Mouse (Mus musculus): ENCODE measurements at regions not wholly inside any gene's neighbourhood (a gene's known extent, or its start where the extent isn't known, plus 50 kb on each side); places are given as distances from the start of the nearest gene placed in this dataset.

- Histone ChIP-seq H3K4me3 (ENCODE audit: insufficient read depth, low read depth, low read length) (no peak overlapping the region), H3K4me1 (ENCODE audit: control insufficient read depth, insufficient read depth, low read length) (no peaks in the 10 kb centered on the region), H3K27me3 (replicated peaks; ENCODE audit: control insufficient read depth, insufficient read depth, low read length) (no peaks in the 10 kb centered on the region), H3K36me3 (ENCODE audit: control insufficient read depth, insufficient read depth, low read length) (no peaks in the 10 kb centered on the region), H3K27ac (ENCODE audit: insufficient read depth, low read depth, low read length) (no peak overlapping the region)
- TF ChIP-seq CTCF (conservative IDR thresholded peaks at IDR 0.05; ENCODE audit: insufficient read depth, insufficient read length, low read depth, low read length) (no peak), POLR2A (IDR thresholded peaks at IDR 0.05; ENCODE audit: low read depth, low read length) (no peak)
- no peak for DNase-seq
- 59% methylated on average over 13 of the region's 13 CpGs for WGBS
Measured at GRCm38 (mm10) chr7:35988449-35989109, 185.8 kb upstream of the Zfp507 start.

- WGBS = 70% methylated on average over 9 of the region's 9 CpGs
- H3K4me3 ChIP-seq (ENCODE audit: insufficient read depth, low read depth, low read length) = no peak overlapping the region
- H3K27me3 ChIP-seq (replicated peaks; ENCODE audit: control insufficient read depth, insufficient read depth, low read length) = no peaks in the 10 kb centered on the region
- H3K4me1 ChIP-seq (ENCODE audit: control insufficient read depth, insufficient read depth, low read length) = no peaks in the 10 kb centered on the region
- H3K36me3 ChIP-seq (ENCODE audit: control insufficient read depth, insufficient read depth, low read length) = no peaks in the 10 kb centered on the region
- DNase-seq = no peak
- no peak for TF ChIP-seq POLR2A (IDR thresholded peaks at IDR 0.05; ENCODE audit: low read depth, low read length)
- no peak for TF ChIP-seq CTCF (conservative IDR thresholded peaks at IDR 0.05; ENCODE audit: insufficient read depth, insufficient read length, low read depth, low read length)
- H3K27ac ChIP-seq (ENCODE audit: insufficient read depth, low read depth, low read length) = no peak overlapping the region
Measured at GRCm38 (mm10) chr7:35977986-35978385, 175.2 kb upstream of the Zfp507 start.

- Histone ChIP-seq H3K36me3 (ENCODE audit: control insufficient read depth, insufficient read depth, low read length) (no peaks in the 10 kb centered on the region), H3K4me3 (ENCODE audit: insufficient read depth, low read depth, low read length) (no peak overlapping the region), H3K27me3 (replicated peaks; ENCODE audit: control insufficient read depth, insufficient read depth, low read length) (no peaks in the 10 kb centered on the region), H3K4me1 (ENCODE audit: control insufficient read depth, insufficient read depth, low read length) (no peaks in the 10 kb centered on the region), H3K27ac (ENCODE audit: insufficient read depth, low read depth, low read length) (no peak overlapping the region)
- TF ChIP-seq CTCF (conservative IDR thresholded peaks at IDR 0.05; ENCODE audit: insufficient read depth, insufficient read length, low read depth, low read length) (0 out of 2 replicates have a peak, but pooled peaks have one; percentile 18), POLR2A (IDR thresholded peaks at IDR 0.05; ENCODE audit: low read depth, low read length) (no peak)
- 35% methylated on average over 5 of the region's 5 CpGs for WGBS
- peak; percentile 5 for DNase-seq
Measured at GRCm38 (mm10) chr7:35958731-35959130, 155.9 kb upstream of the Zfp507 start.

- Histone ChIP-seq H3K4me1 (ENCODE audit: control insufficient read depth, insufficient read depth, low read length) (no peaks in the 10 kb centered on the region), H3K27ac (ENCODE audit: insufficient read depth, low read depth, low read length) (no peak overlapping the region), H3K27me3 (replicated peaks; ENCODE audit: control insufficient read depth, insufficient read depth, low read length) (no peaks in the 10 kb centered on the region), H3K4me3 (ENCODE audit: insufficient read depth, low read depth, low read length) (no peak overlapping the region), H3K36me3 (ENCODE audit: control insufficient read depth, insufficient read depth, low read length) (no peaks in the 10 kb centered on the region)
- 6% methylated on average over 2 of the region's 2 CpGs for WGBS
- TF ChIP-seq POLR2A (IDR thresholded peaks at IDR 0.05; ENCODE audit: low read depth, low read length) = no peak
- TF ChIP-seq CTCF (conservative IDR thresholded peaks at IDR 0.05; ENCODE audit: insufficient read depth, insufficient read length, low read depth, low read length) = no peak
- DNase-seq = peak; percentile 40
Measured at GRCm38 (mm10) chr7:35958052-35958451, 155.2 kb upstream of the Zfp507 start.

- H3K4me1 ChIP-seq (ENCODE audit: control insufficient read depth, insufficient read depth, low read length) = no peaks in the 10 kb centered on the region
- no peak overlapping the region for H3K27ac ChIP-seq (ENCODE audit: insufficient read depth, low read depth, low read length)
- WGBS = 14% methylated on average over 6 of the region's 6 CpGs
- H3K27me3 ChIP-seq (replicated peaks; ENCODE audit: control insufficient read depth, insufficient read depth, low read length) = no peaks in the 10 kb centered on the region
- no peak for TF ChIP-seq CTCF (conservative IDR thresholded peaks at IDR 0.05; ENCODE audit: insufficient read depth, insufficient read length, low read depth, low read length)
- no peak for TF ChIP-seq POLR2A (IDR thresholded peaks at IDR 0.05; ENCODE audit: low read depth, low read length)
- H3K4me3 ChIP-seq (ENCODE audit: insufficient read depth, low read depth, low read length) = no peak overlapping the region
- DNase-seq = no peak
- H3K36me3 ChIP-seq (ENCODE audit: control insufficient read depth, insufficient read depth, low read length) = no peaks in the 10 kb centered on the region
Measured at GRCm38 (mm10) chr7:35948794-35949193, 146.0 kb upstream of the Zfp507 start.

DNA sequence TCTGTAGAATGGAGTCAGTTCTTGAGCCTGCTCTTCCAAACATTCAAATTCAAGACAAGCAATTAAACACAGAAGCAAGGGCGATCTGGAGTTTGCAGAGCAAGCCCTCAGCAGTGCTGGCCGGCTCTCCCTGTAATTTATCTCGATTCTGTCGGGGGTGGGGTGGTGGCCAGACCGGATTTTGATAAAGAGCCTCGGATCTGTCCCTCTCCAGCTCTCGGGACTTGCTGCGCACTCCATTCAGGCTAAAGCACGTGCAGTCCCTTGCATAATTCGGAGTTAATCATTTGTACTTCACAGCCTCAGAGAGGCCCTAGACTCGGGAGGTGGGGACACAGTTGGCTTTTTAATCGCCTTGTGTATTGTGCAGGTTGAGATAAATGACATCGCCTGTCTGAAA lies 145.6 kb upstream of the Zfp507 start:
- Histone ChIP-seq H3K4me3 (ENCODE audit: insufficient read depth, low read depth, low read length) (no peak overlapping the region), H3K4me1 (ENCODE audit: control insufficient read depth, insufficient read depth, low read length) (no peaks in the 10 kb centered on the region), H3K27me3 (replicated peaks; ENCODE audit: control insufficient read depth, insufficient read depth, low read length) (no peaks in the 10 kb centered on the region), H3K36me3 (ENCODE audit: control insufficient read depth, insufficient read depth, low read length) (no peaks in the 10 kb centered on the region), H3K27ac (ENCODE audit: insufficient read depth, low read depth, low read length) (no peak overlapping the region)
- 2% methylated on average over 13 of the region's 13 CpGs for WGBS
- peak; percentile 50 for DNase-seq
- TF ChIP-seq CTCF (conservative IDR thresholded peaks at IDR 0.05; ENCODE audit: insufficient read depth, insufficient read length, low read depth, low read length) (no peak), POLR2A (IDR thresholded peaks at IDR 0.05; ENCODE audit: low read depth, low read length) (no peak)

DNA sequence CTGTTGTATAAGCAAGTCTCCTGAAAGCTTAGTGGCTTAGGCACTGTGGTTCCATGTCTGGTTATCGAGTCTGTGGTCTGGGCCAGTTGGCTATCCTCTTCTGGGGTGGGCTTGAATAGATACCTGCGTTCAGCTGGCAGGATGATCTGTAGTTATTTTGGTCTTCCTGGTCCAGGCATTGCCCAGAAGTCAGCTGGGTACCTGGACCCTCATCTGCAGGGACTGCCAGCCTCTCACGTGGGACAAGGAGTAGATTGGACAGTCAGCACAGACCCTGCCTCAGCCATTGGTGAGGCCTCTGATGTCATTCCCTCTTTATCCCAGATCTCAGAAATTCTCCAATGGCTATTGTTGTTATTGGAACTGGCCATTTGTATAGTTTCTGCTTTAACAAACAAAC lies 138.3 kb upstream of the Zfp507 start:
- no peak overlapping the region for H3K4me3 ChIP-seq (ENCODE audit: insufficient read depth, low read depth, low read length)
- TF ChIP-seq CTCF (conservative IDR thresholded peaks at IDR 0.05; ENCODE audit: insufficient read depth, insufficient read length, low read depth, low read length) (no peak), POLR2A (IDR thresholded peaks at IDR 0.05; ENCODE audit: low read depth, low read length) (no peak)
- no peaks in the 10 kb centered on the region for H3K36me3 ChIP-seq (ENCODE audit: control insufficient read depth, insufficient read depth, low read length)
- H3K27me3 ChIP-seq (replicated peaks; ENCODE audit: control insufficient read depth, insufficient read depth, low read length) = no peaks in the 10 kb centered on the region
- no peak for DNase-seq
- no peaks in the 10 kb centered on the region for H3K4me1 ChIP-seq (ENCODE audit: control insufficient read depth, insufficient read depth, low read length)
- WGBS = 88% methylated on average over 3 of the region's 3 CpGs
- H3K27ac ChIP-seq (ENCODE audit: insufficient read depth, low read depth, low read length) = no peak overlapping the region
